Mouse (Mus musculus): Measurements from ENCODE around the gene Zfp668.
A peak's percentile ranks its signal among the peaks of the same experiment; 100 is the strongest.

Zfp668 gene

DNA sequence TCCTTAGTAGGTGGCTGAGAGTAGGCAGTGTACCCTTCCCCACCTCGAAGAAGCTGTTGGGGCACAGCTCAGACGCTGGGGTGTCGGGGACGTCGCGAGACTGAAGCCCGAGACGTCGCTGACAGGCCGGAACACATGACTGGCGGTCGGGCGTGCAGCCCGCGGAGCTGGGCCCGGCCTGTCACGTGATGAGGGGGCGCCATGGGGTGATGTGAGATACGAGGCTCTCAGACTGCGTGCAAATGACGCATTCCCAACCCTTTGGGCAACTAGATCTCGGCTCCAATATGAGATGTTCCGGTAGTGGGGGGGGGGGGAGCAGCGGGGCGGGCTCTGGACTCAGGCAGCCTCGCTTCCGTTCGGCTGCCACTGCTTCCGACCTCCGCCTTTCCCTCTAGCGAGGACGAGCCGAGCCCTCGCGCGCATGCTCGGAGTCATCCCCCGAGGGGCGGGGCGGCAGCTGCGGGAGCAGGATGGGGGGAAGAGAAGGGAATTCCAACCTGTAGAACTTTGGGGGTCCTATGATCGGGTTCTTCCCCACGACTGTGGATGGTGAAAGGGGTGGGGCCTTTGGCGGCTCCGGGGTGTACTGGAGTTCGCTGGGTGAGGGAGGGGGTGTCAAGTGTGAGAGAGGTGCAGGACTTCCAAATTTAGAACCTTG lies 35.2 kb downstream of the Zfp668 start:
- DNase-seq (ENCODE audit: low spot score in 2 of 2) = peak; percentile 96 to 98

- peak; percentile 66 to 78 for DNase-seq (ENCODE audit: low spot score in 2 of 2)
Measured at GRCm38 (mm10) chr7:127840886-127841285, 35.7 kb downstream of the Zfp668 start.

- peak in 1 of 2 experiments; percentile 4 for DNase-seq (ENCODE audit: low spot score in 2 of 2)
Measured at GRCm38 (mm10) chr7:127840031-127840430, 36.6 kb downstream of the Zfp668 start.

- DNase-seq (ENCODE audit: low spot score in 2 of 2) = peak in 1 of 2 experiments; percentile 4
Measured at GRCm38 (mm10) chr7:127837878-127838277, 38.8 kb downstream of the Zfp668 start.

DNA sequence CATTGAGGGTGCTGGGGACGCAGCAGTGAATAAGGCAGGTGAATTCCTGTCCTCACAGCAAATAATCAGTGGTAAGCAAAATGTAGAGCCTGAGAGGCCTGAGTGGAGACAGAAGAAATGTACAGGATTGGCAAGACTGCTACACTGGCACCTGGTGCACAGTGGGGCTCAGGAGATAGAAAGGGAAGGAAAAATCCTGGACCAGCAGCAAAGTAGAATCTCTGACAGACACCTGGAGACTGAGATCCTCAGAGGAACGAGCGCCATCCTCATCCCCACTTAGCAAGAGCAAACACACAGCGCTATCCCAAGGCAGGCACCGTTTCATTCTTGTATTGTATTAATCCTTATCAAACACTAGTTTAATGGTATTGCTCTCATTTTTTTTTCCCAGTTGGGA lies 39.2 kb downstream of the Zfp668 start:
- DNase-seq (ENCODE audit: low spot score in 2 of 2) = no peak

- DNase-seq (ENCODE audit: low spot score in 2 of 2) = no peak
Measured at GRCm38 (mm10) chr7:127835550-127835949, 41.1 kb downstream of the Zfp668 start.

- peak; percentile 69 to 70 for DNase-seq (ENCODE audit: low spot score in 2 of 2)
Measured at GRCm38 (mm10) chr7:127824176-127824871, 52.3 kb downstream of the Zfp668 start, which contains the start of the genes Stx4a and Stx1b. Gene Stx4a, plus strand, starts transcription at chr7:127824294. Gene Stx1b, minus strand, starts transcription at chr7:127824549.

- no peak for DNase-seq (ENCODE audit: low spot score in 2 of 2)
Measured at GRCm38 (mm10) chr7:127823236-127824171, 53.1 kb downstream of the Zfp668 start.

DNA sequence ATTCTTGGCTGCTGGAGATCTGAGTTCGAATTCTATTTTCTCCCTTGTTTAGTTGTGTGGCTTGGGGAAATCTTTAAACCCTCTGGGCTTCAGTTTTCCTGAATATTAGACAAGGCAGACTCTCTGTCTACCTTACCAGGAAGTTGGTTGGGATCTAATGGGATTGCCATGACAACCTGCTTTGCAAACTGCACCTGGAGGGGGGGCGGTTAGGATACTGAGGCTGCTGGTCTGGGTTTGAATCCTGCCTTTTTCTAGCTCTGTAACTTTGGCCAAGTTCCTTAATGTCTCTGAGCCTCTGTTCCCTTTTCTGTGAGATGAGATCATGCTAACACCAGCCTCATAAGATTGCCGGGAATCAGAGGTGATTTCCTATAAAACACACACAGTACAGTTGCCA lies 54.1 kb downstream of the Zfp668 start:
- DNase-seq (ENCODE audit: low spot score in 2 of 2) = no peak

DNA sequence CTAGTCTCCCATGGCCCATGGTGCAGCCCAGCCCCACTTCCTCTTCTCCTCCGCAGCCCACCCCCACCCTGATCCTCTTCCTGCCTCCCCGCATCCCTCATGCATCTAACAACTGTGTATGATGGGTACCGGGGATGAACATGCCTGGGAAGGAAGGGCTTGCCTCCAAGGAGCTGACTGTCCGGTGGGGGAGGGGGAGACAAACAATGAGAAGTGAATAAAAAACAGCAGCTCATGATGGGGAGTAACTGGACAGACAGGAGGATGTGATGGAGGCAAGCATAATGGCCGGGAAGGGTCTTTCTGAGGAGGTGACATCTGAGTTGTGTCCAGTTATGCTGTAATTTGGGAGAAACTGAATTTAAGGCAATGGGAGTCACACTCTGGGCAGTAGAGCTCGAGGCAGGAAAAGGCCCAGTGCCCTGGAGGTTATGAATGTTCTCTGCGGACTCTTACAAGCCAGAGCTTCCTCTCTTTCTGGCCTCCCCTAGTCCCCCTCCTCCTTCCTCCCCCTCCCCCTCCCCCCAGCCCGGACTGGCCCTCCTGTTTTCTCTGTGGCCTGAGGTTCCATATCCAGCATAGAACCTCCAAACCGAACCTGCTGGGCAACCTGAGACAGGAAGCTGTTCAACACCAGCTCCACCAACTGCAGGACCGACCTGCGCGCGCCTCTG lies 55.7 kb downstream of the Zfp668 start:
- DNase-seq (ENCODE audit: low spot score in 2 of 2) = no peak

DNA sequence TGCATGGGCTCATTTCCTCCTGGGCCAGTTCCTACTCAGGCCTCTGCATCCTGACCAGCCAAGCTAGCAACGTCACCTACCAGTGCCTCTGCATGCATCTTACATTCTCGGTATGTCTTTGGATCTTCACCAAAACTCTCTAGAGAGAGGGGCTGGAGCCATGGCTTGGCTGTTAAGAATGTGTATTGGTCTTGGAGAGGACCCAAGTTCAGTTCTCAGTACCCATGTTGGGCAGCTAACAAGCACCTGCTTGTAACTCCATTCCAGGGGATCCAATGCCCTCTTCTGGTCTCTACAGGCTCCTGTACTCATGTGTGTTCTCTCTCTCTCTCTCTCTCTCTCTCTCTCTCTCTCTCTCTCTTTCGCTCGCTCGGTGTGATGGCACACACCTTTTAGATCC lies 58.9 kb downstream of the Zfp668 start:
- peak in 1 of 2 experiments; percentile 5 for DNase-seq (ENCODE audit: low spot score in 2 of 2)

- no peak for DNase-seq (ENCODE audit: low spot score in 2 of 2)
Measured at GRCm38 (mm10) chr7:127817053-127817452, 59.6 kb downstream of the Zfp668 start.

GRCm38 (mm10) chr7:127815954-127816821 lies 60.4 kb downstream of the Zfp668 start:
- DNase-seq (ENCODE audit: low spot score in 2 of 2) = peak; percentile 63 to 74

- DNase-seq (ENCODE audit: low spot score in 2 of 2) = no peak
Measured at GRCm38 (mm10) chr7:127815116-127815665, 61.4 kb downstream of the Zfp668 start.

- peak; percentile 57 to 72 for DNase-seq (ENCODE audit: low spot score in 2 of 2)
Measured at GRCm38 (mm10) chr7:127814241-127814921, 62.2 kb downstream of the Zfp668 start.

- no peak for DNase-seq (ENCODE audit: low spot score in 2 of 2)
Measured at GRCm38 (mm10) chr7:127813821-127814220, 62.8 kb downstream of the Zfp668 start.

Data from frontal cortex, postnatal 10 days (tissue).